Mouse (Mus musculus): ENCODE measurements around the gene Kcne1l. TPM values are rescaled to one million over a fixed set of nuclear protein-coding genes. Genes with fewer than 3 reads are reported as not detected.

Kcne1l gene
- total RNA-seq (2014; rRNA removed) (29.9 and 46.9 TPM in 2 replicates), polyA plus RNA-seq (2015; fragmentation: Nextera tagmentation; extraction: Ambion mirVana) (37.1 and 38.2 TPM in 2 replicates)

GRCm38 (mm10) chrX:142305869-142306581 lies at the start of gene Kcne1l:
TSS of gene Kcne1l (minus strand) at chrX:142306294.
- no peak for TF ChIP-seq CTCF (IDR thresholded peaks at IDR 0.05; ENCODE audit: low read depth)
- 35% methylated on average over 31 of the region's 33 CpGs for WGBS
- ATAC-seq, result peak; percentile 69
- peak; percentile 22 for DNase-seq
- Histone ChIP-seq H3K4me1 (ENCODE audit: insufficient read depth) (no peaks in the 10 kb centered on the region), H3K27ac (ENCODE audit: low read depth, low read length) (0 out of 2 replicates have a peak within 1 kb of the TSS, but pooled peaks have one; percentile 35), H3K36me3 (ENCODE audit: insufficient read depth) (no peaks in the 10 kb centered on the region), H3K9me3 (ENCODE audit: low read length) (no peaks in the 10 kb centered on the region), H3K4me3 (ENCODE audit: low read depth, low read length) (peak within 1 kb of the TSS; percentile 11; the same call in 1 of the 2 replicates), H3K27me3 (ENCODE audit: insufficient read depth, low read length) (no peaks in the 10 kb centered on the region), H3K9ac (0 out of 2 replicates have a peak within 1 kb of the TSS, but pooled peaks have one; percentile 10), H3K4me2 (ENCODE audit: low read depth) (peak within 1 kb of the TSS; percentile 38)

GRCm38 (mm10) chrX:142336207-142336606 lies 30.1 kb upstream of the Kcne1l start:
- no peak for TF ChIP-seq CTCF (IDR thresholded peaks at IDR 0.05; ENCODE audit: low read depth)
- WGBS, result 94% methylated on average over 6 of the region's 6 CpGs

GRCm38 (mm10) chrX:142335502-142335901 lies 29.4 kb upstream of the Kcne1l start:
- H3K4me3 ChIP-seq (ENCODE audit: low read depth, low read length), result no peak overlapping the region
- DNase-seq (no peak), ATAC-seq (no peak)
- no peaks in the 10 kb centered on the region for H3K27me3 ChIP-seq (ENCODE audit: insufficient read depth, low read length)
- 91% methylated on average over 5 of the region's 5 CpGs for WGBS
- H3K9me3 ChIP-seq (ENCODE audit: low read length), result no peaks in the 10 kb centered on the region
- no peaks in the 10 kb centered on the region for H3K36me3 ChIP-seq (ENCODE audit: insufficient read depth)
- H3K4me2 ChIP-seq (ENCODE audit: low read depth), result no peak overlapping the region
- H3K4me1 ChIP-seq (ENCODE audit: insufficient read depth), result no peaks in the 10 kb centered on the region
- no peak overlapping the region for H3K27ac ChIP-seq (ENCODE audit: low read depth, low read length)
- H3K9ac ChIP-seq, result no peak overlapping the region
- TF ChIP-seq CTCF (IDR thresholded peaks at IDR 0.05; ENCODE audit: low read depth), result no peak

More at GRCm38 (mm10) chrX:142336207-142336606, 30.1 kb upstream of the Kcne1l start:
- H3K36me3 ChIP-seq (ENCODE audit: insufficient read depth), result no peaks in the 10 kb centered on the region
- H3K4me2 ChIP-seq (ENCODE audit: low read depth), result no peak overlapping the region
- no peak overlapping the region for H3K9ac ChIP-seq
- H3K4me1 ChIP-seq (ENCODE audit: insufficient read depth), result no peaks in the 10 kb centered on the region
- H3K27me3 ChIP-seq (ENCODE audit: insufficient read depth, low read length), result no peaks in the 10 kb centered on the region
- DNase-seq (no peak), ATAC-seq (no peak)
- H3K27ac ChIP-seq (ENCODE audit: low read depth, low read length), result no peak overlapping the region
- no peak overlapping the region for H3K4me3 ChIP-seq (ENCODE audit: low read depth, low read length)
- H3K9me3 ChIP-seq (ENCODE audit: low read length), result no peaks in the 10 kb centered on the region

GRCm38 (mm10) chrX:142325760-142326159 lies 19.7 kb upstream of the Kcne1l start:
- Histone ChIP-seq H3K9me3 (ENCODE audit: low read length) (no peaks in the 10 kb centered on the region), H3K4me1 (ENCODE audit: insufficient read depth) (no peaks in the 10 kb centered on the region), H3K4me3 (ENCODE audit: low read depth, low read length) (no peak overlapping the region), H3K27me3 (ENCODE audit: insufficient read depth, low read length) (no peaks in the 10 kb centered on the region), H3K27ac (ENCODE audit: low read depth, low read length) (no peak overlapping the region), H3K4me2 (ENCODE audit: low read depth) (no peak overlapping the region), H3K9ac (no peak overlapping the region), H3K36me3 (ENCODE audit: insufficient read depth) (no peaks in the 10 kb centered on the region)
- DNase-seq, result no peak
- ATAC-seq, result no peak
- 63% methylated on average over 2 of the region's 2 CpGs for WGBS
- peak; percentile 54 for TF ChIP-seq CTCF (IDR thresholded peaks at IDR 0.05; ENCODE audit: low read depth)

DNA sequence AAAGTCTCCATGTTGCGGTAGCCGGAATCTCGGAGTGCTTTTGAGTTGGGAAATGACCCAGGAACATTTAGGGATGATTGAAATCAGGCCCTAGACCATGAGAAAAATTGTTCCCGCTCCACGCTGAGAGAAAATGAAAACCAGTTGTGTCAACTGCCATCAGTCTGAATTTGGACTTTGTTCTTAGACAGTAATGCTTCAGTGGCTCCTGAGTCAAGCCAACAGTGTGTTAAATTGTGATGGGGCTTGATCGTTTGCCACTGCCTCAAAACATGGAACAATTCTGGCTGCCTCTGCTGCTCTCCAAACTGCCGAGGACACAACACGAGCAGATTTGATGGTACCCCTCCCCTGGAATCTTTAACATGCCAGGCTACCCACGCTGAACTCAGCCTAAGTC lies 10.0 kb upstream of the Kcne1l start:
- Histone ChIP-seq H3K4me1 (ENCODE audit: insufficient read depth) (no peaks in the 10 kb centered on the region), H3K9me3 (ENCODE audit: low read length) (no peaks in the 10 kb centered on the region), H3K4me2 (ENCODE audit: low read depth) (no peak overlapping the region), H3K36me3 (ENCODE audit: insufficient read depth) (no peaks in the 10 kb centered on the region), H3K27me3 (ENCODE audit: insufficient read depth, low read length) (no peaks in the 10 kb centered on the region), H3K9ac (no peak overlapping the region), H3K4me3 (ENCODE audit: low read depth, low read length) (no peak overlapping the region), H3K27ac (ENCODE audit: low read depth, low read length) (no peak overlapping the region)
- ATAC-seq (no peak), DNase-seq (no peak)
- 74% methylated on average over 9 of the region's 9 CpGs for whole genome bisulfite sequencing
- TF ChIP-seq CTCF (IDR thresholded peaks at IDR 0.05; ENCODE audit: low read depth), result no peak

- Histone ChIP-seq H3K36me3 (ENCODE audit: insufficient read depth) (no peaks in the 10 kb centered on the region), H3K4me3 (ENCODE audit: low read depth, low read length) (no peak overlapping the region), H3K4me2 (ENCODE audit: low read depth) (no peak overlapping the region), H3K9me3 (ENCODE audit: low read length) (no peaks in the 10 kb centered on the region), H3K4me1 (ENCODE audit: insufficient read depth) (no peaks in the 10 kb centered on the region), H3K9ac (no peak overlapping the region), H3K27ac (ENCODE audit: low read depth, low read length) (no peak overlapping the region), H3K27me3 (ENCODE audit: insufficient read depth, low read length) (no peaks in the 10 kb centered on the region)
- WGBS, result 72% methylated on average over 8 of the region's 8 CpGs
- ATAC-seq (no peak), DNase-seq (no peak)
- TF ChIP-seq CTCF (IDR thresholded peaks at IDR 0.05; ENCODE audit: low read depth), result no peak
Observed at GRCm38 (mm10) chrX:142315270-142315669, 9.2 kb upstream of the Kcne1l start.

- WGBS, result 54% methylated on average over 11 of the region's 11 CpGs
- TF ChIP-seq CTCF (IDR thresholded peaks at IDR 0.05; ENCODE audit: low read depth), result peak; percentile 73
- Histone ChIP-seq H3K4me2 (ENCODE audit: low read depth) (peak overlapping the region; percentile 27; the same call in 1 of the 2 replicates), H3K36me3 (ENCODE audit: insufficient read depth) (no peaks in the 10 kb centered on the region), H3K9me3 (ENCODE audit: low read length) (no peaks in the 10 kb centered on the region), H3K9ac (no peak overlapping the region), H3K4me1 (ENCODE audit: insufficient read depth) (no peaks in the 10 kb centered on the region), H3K27ac (ENCODE audit: low read depth, low read length) (no peak overlapping the region), H3K4me3 (ENCODE audit: low read depth, low read length) (no peak overlapping the region), H3K27me3 (ENCODE audit: insufficient read depth, low read length) (no peaks in the 10 kb centered on the region)
- ATAC-seq, result peak; percentile 85
- DNase-seq, result peak; percentile 85
Observed at GRCm38 (mm10) chrX:142314307-142315024, 8.4 kb upstream of the Kcne1l start.
